Mouse (Mus musculus) megakaryocyte, embryonic 14.5 days (primary cell): ENCODE measurements at regions not wholly inside any gene's neighbourhood (a gene's known extent, or its start where the extent isn't known, plus 50 kb on each side); places are given as distances from the start of the nearest gene placed in this dataset.

Source experiments
- FLI1 ChIP-seq: IDR thresholded peaks from 2 replicates; pipeline ENCODE4 v1.6.1; 2012; ENCODE audit warnings: low read length, inconsistent platforms, mixed read lengths
- GATA1 ChIP-seq: IDR thresholded peaks from 3 replicates; pipeline ENCODE4 v1.6.1; 2012; ENCODE audit warnings: mixed read lengths, low read length, inconsistent platforms, borderline replicate concordance

- no peak for TF ChIP-seq GATA1
- TF ChIP-seq FLI1 = no peak
Measured at GRCm38 (mm10) chr7:138640492-138641165, 205.2 kb upstream of the Ppp2r2d start.
